In the genomic region with DNA sequence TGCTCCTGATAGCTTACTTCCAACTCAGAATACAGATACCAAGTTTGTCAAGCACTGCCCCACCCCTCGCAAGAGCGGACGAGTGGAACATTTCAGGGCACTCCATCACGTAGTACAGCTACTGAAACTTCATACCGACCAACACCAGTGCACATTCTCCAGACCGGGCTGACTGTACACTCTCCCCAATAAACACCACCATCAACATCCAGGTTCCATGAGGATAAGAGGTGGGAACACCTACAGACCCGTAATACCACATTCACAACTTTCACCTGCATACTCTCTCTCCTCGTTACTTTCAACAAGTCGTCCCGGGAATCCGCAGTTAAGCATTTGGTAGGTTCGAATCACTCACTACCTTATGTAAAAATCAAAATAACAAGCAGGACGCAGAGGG, we compare ENCODE assay signal across 8 mouse cellular contexts. TPM values are rescaled to one million over a fixed set of nuclear protein-coding genes. Genes with fewer than 3 reads are reported as not detected.
A peak's percentile ranks its signal among the peaks of the same experiment; 100 is the strongest.
DNase-seq lines count a peak whose midpoint lies in the region; ATAC-seq lines count a peak whose summit lies in the region.

No protein-coding gene starts in this region.

- H3K27ac ChIP-seq in brown adipose tissue, adult 24 weeks (replicated peaks; ENCODE audit: low read depth, low read length) = peak overlapping the region; percentile 88
- peak overlapping the region; percentile 99 for H3K27ac ChIP-seq in heart, embryonic 12.5 days (ENCODE audit: poor library complexity, severe bottlenecking)
- peak overlapping the region; percentile 90; the same call in 1 of the 2 replicates for H3K27ac ChIP-seq in midbrain, embryonic 14.5 days (replicated peaks; ENCODE audit: low read depth, low read length)

- peak overlapping the region; percentile 66 for H3K4me3 ChIP-seq in brown adipose tissue, adult 24 weeks (ENCODE audit: insufficient read depth, low read depth, low read length)
- peak overlapping the region; percentile 91 for H3K4me3 ChIP-seq in heart, embryonic 12.5 days
- peak overlapping the region; percentile 79 for H3K4me3 ChIP-seq in midbrain, embryonic 14.5 days (replicated peaks; ENCODE audit: low read depth, low read length)

- ATAC-seq in heart, embryonic 12.5 days (ENCODE audit: insufficient number of reproducible peaks, low FRiP score) = peak; percentile 51
- ATAC-seq in midbrain, embryonic 14.5 days (ENCODE audit: low FRiP score, low TSS enrichment) = no peak

- H3K36me3 ChIP-seq in heart, embryonic 12.5 days = peaks cover 3% of the 10 kb centered on the region; the same call in 1 of the 2 replicates
- no peaks in the 10 kb centered on the region for H3K36me3 ChIP-seq in midbrain, embryonic 14.5 days (ENCODE audit: control insufficient read depth, insufficient read depth, low read length)

- no peaks in the 10 kb centered on the region for H3K9me3 ChIP-seq in heart, embryonic 12.5 days (replicated peaks)
- H3K9me3 ChIP-seq in midbrain, embryonic 14.5 days (ENCODE audit: control insufficient read depth, low read length) = no peaks in the 10 kb centered on the region

- WGBS in heart, embryonic 12.5 days = under 1% methylated on average over 13 of the region's 13 CpGs
- WGBS in midbrain, embryonic 14.5 days = under 1% methylated on average over 13 of the region's 13 CpGs

- H3K4me2 ChIP-seq in heart, embryonic 12.5 days = peak overlapping the region; percentile 91
- H3K4me2 ChIP-seq in midbrain, embryonic 14.5 days (ENCODE audit: low read length) = peak overlapping the region; percentile 77

- H3K4me1 ChIP-seq in brown adipose tissue, adult 24 weeks (ENCODE audit: control insufficient read depth, insufficient read depth, insufficient read length, low read length) = peaks cover 17% of the 10 kb centered on the region
- H3K4me1 ChIP-seq in heart, embryonic 12.5 days (replicated peaks) = peaks cover 21% of the 10 kb centered on the region
- peaks cover 21% of the 10 kb centered on the region; the same call in 1 of the 2 replicates for H3K4me1 ChIP-seq in midbrain, embryonic 14.5 days (ENCODE audit: control insufficient read depth, insufficient read depth, low read length)

- no peaks in the 10 kb centered on the region for H3K27me3 ChIP-seq in heart, embryonic 12.5 days (replicated peaks)
- no peaks in the 10 kb centered on the region for H3K27me3 ChIP-seq in midbrain, embryonic 14.5 days (ENCODE audit: control insufficient read depth, insufficient read depth, low read length)

- H3K9ac ChIP-seq in heart, embryonic 12.5 days = peak overlapping the region; percentile 97
- peak overlapping the region; percentile 78 for H3K9ac ChIP-seq in midbrain, embryonic 14.5 days (replicated peaks; ENCODE audit: low read length)

- DNase-seq in adrenal gland, adult (ENCODE audit: inconsistent age in 2 of 2, low spot score in 1 of 2) = peak; percentile 33 to 81
- DNase-seq in adrenal gland, adult 8-10 months = no peak
- peak; percentile 22 to 46 for DNase-seq in kidney, postnatal 4 days
- DNase-seq in midbrain, embryonic 14.5 days = no peak
- DNase-seq in layer of hippocampus, adult 9-11 months = no peak
- no peak for DNase-seq in ovary, adult 18-20 months (ENCODE audit: low spot score)

RNA-seq across cellular contexts. Expression of gene Fermt2, which starts 1.1 kb away (rescaled TPM):
- 100 to 1,000 TPM in 2 of 4 experiments, 10 to 100 TPM in 2; 57.4 to 113 (median 98.9) TPM for total RNA-seq in adrenal gland, adult 8-10 months (2022)
- polyA plus RNA-seq in brown adipose tissue, adult 24 weeks (2012; ENCODE audit: insufficient read depth, insufficient read length, missing spikeins) = 69.7 and 110 TPM in 2 replicates
- 191 and 206 TPM in 2 replicates for polyA plus RNA-seq in heart, embryonic 12.5 days (2016; fragmentation: Nextera tagmentation; extraction: Ambion mirVana)
- 49.1 and 63.8 TPM in 2 replicates for polyA plus RNA-seq in midbrain, embryonic 14.5 days (2014; fragmentation: Nextera tagmentation; extraction: Ambion mirVana)

Comparison
In these comparisons a context has a peak if more than half of its experiments do, and no peak if none do; other contexts are left out.
1. DNase-seq: peak in adrenal gland, adult (2 of 2) and kidney, postnatal 4 days (2 of 2); none in adrenal gland, adult 8-10 months (single experiment), midbrain, embryonic 14.5 days (single experiment), layer of hippocampus, adult 9-11 months (single experiment) and ovary, adult 18-20 months (single experiment).
2. Peak in every context shown above with its lines, with median percentiles within 50 percentile points of each other: H3K27ac ChIP-seq and H3K4me3 ChIP-seq.